Mouse (Mus musculus): ENCODE measurements at regions not wholly inside any gene's neighbourhood (a gene's known extent, or its start where the extent isn't known, plus 50 kb on each side); places are given as distances from the start of the nearest gene placed in this dataset.

DNA sequence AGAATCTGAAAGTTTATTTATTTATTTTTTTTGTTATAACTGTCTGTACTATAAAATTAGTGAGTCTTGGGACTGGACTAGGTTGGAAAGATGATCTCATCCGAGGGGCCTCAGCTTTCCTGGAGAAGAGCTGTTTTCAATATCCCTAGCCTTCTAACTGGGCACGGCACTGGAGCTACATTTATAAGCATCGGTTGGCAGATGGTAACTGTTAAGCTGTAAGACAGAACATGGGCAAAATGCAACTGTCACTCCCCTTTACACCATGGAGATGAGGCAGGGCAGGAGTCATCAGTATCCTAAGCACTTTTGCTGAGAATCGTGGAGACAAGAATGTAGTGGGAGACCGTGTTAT, 77.6 kb upstream of the Ubash3b start:
- Histone ChIP-seq H3K79me2 (ENCODE audit: control insufficient read depth, insufficient read depth) (no peaks in the 10 kb centered on the region), H3K36me3 (ENCODE audit: control insufficient read depth, insufficient read depth) (no peaks in the 10 kb centered on the region), H3K79me3 (ENCODE audit: low read depth) (no peaks in the 10 kb centered on the region), H3K27me3 (ENCODE audit: control insufficient read depth, insufficient read depth, insufficient read length) (no peaks in the 10 kb centered on the region), H3ac (ENCODE audit: control insufficient read depth, insufficient read length, low read depth) (no peak overlapping the region), H3K4me3 (ENCODE audit: insufficient read depth, poor library complexity, severe bottlenecking) (no peak overlapping the region)
- TF ChIP-seq MYOG (IDR thresholded peaks at IDR 0.05; ENCODE audit: control insufficient read depth, extremely low read depth, insufficient read length) = no peak
- no peak for TF ChIP-seq MYOD1 (IDR thresholded peaks at IDR 0.05; ENCODE audit: control insufficient read depth, insufficient read length, low read depth)
- TF ChIP-seq USF1 (IDR thresholded peaks at IDR 0.05; ENCODE audit: low read depth) = no peak
- no peak for TF ChIP-seq CEBPB (IDR thresholded peaks at IDR 0.05; ENCODE audit: low read depth)
- no peak for TF ChIP-seq FOSL1 (IDR thresholded peaks at IDR 0.05; ENCODE audit: insufficient read depth, low read length, poor library complexity, severe bottlenecking)
- no peak for TF ChIP-seq MAX (IDR thresholded peaks at IDR 0.05)
- TF ChIP-seq CTCF (IDR thresholded peaks at IDR 0.05; ENCODE audit: control insufficient read depth, insufficient read depth, insufficient read length) = no peak

DNA sequence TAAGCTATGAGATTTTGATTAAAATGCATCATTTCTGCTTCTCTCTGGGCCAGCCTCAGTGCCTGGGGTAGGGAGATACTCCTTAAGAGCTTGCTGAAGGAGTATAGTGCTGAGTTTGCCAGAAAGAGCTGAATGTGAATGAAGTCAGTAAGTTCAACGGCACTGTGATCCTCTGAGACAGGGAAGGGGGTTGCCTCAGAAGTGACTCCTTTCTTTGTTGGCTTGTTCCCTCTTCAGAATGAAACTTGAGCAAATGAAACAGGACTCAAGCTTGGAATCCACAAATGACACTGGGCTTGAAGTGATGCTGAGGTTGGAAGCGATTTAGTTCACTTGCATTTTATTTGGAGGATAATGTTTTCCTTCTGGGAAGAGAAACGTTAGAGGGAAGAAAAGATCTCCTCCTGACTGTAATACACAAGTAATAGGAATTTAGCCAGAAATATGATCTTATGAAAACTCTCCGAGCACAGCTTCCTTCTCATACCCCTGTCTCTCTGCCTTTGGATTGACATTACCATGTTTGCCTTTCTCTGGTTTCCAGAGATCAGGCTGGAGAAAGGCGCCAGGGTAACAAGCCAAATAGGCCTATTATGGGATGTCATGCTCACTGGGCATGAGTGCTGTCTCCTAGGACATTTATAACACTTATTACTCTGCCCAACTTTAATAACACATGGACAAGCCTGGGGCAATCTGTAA, 77.0 kb upstream of the Ubash3b start:
- H3K36me3 ChIP-seq (ENCODE audit: control insufficient read depth, insufficient read depth) = no peaks in the 10 kb centered on the region
- TF ChIP-seq USF1 (IDR thresholded peaks at IDR 0.05; ENCODE audit: low read depth) (no peak), MYOG (IDR thresholded peaks at IDR 0.05; ENCODE audit: control insufficient read depth, extremely low read depth, insufficient read length) (no peak), MYOD1 (IDR thresholded peaks at IDR 0.05; ENCODE audit: control insufficient read depth, insufficient read length, low read depth) (no peak), CTCF (IDR thresholded peaks at IDR 0.05; ENCODE audit: control insufficient read depth, insufficient read depth, insufficient read length) (no peak), CEBPB (IDR thresholded peaks at IDR 0.05; ENCODE audit: low read depth) (no peak), FOSL1 (IDR thresholded peaks at IDR 0.05; ENCODE audit: insufficient read depth, low read length, poor library complexity, severe bottlenecking) (no peak), MAX (IDR thresholded peaks at IDR 0.05) (no peak)
- H3K79me3 ChIP-seq (ENCODE audit: low read depth) = no peaks in the 10 kb centered on the region
- H3K4me3 ChIP-seq (ENCODE audit: insufficient read depth, poor library complexity, severe bottlenecking) = no peak overlapping the region
- H3K79me2 ChIP-seq (ENCODE audit: control insufficient read depth, insufficient read depth) = no peaks in the 10 kb centered on the region
- H3ac ChIP-seq (ENCODE audit: control insufficient read depth, insufficient read length, low read depth) = no peak overlapping the region
- H3K27me3 ChIP-seq (ENCODE audit: control insufficient read depth, insufficient read depth, insufficient read length) = no peaks in the 10 kb centered on the region

DNA sequence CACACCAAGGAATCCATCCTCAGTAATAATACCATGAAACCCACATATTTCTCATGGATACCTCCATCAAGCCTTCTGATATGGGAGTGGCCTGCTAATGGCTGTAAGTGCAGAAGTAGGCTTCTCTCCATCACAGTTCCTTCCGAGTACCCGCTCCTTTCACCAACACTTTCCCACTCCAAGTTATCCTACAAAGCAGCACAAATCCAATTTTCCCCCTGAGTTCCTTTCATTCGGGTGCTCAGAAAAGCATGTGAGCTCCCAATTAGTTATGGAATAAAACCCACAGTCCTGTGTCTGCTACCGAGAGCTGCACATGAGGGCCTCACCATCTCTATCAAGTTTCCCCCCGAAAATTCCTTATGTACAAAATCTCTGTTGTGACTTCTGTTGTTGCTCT, 75.8 kb upstream of the Ubash3b start:
- Histone ChIP-seq H3K27me3 (ENCODE audit: control insufficient read depth, insufficient read depth, insufficient read length) (no peaks in the 10 kb centered on the region), H3K79me3 (ENCODE audit: low read depth) (no peaks in the 10 kb centered on the region), H3K79me2 (ENCODE audit: control insufficient read depth, insufficient read depth) (no peaks in the 10 kb centered on the region), H3K4me3 (ENCODE audit: insufficient read depth, poor library complexity, severe bottlenecking) (no peak overlapping the region), H3ac (ENCODE audit: control insufficient read depth, insufficient read length, low read depth) (no peak overlapping the region), H3K36me3 (ENCODE audit: control insufficient read depth, insufficient read depth) (no peaks in the 10 kb centered on the region)
- no peak for TF ChIP-seq CEBPB (IDR thresholded peaks at IDR 0.05; ENCODE audit: low read depth)

DNA sequence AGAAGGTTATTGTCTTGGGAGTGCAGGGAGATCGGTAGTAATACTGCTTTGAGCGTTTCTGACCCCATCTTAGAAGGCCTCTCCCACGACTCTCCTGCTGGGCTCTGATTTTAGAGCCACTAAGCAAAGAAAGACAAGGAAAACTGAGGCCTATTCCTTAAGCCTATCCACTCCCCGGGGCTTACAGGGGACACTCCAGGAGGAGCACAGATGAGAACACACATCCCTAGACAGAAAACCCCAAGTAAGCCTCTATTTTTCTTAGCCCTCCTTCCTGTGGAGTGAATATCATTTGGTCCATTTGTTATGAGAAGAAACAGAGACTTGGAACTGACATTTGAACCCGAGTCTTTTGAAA, 67.7 kb upstream of the Ubash3b start:
- Histone ChIP-seq H3K79me3 (ENCODE audit: low read depth) (no peaks in the 10 kb centered on the region), H3K27me3 (ENCODE audit: control insufficient read depth, insufficient read depth, insufficient read length) (no peaks in the 10 kb centered on the region), H3ac (ENCODE audit: control insufficient read depth, insufficient read length, low read depth) (peak overlapping the region; percentile 46), H3K4me3 (ENCODE audit: insufficient read depth, poor library complexity, severe bottlenecking) (peak overlapping the region; percentile 11), H3K36me3 (ENCODE audit: control insufficient read depth, insufficient read depth) (no peaks in the 10 kb centered on the region), H3K79me2 (ENCODE audit: control insufficient read depth, insufficient read depth) (no peaks in the 10 kb centered on the region)
- no peak for TF ChIP-seq MYOG (IDR thresholded peaks at IDR 0.05; ENCODE audit: control insufficient read depth, extremely low read depth, insufficient read length)
- no peak for TF ChIP-seq CTCF (IDR thresholded peaks at IDR 0.05; ENCODE audit: control insufficient read depth, insufficient read depth, insufficient read length)

DNA sequence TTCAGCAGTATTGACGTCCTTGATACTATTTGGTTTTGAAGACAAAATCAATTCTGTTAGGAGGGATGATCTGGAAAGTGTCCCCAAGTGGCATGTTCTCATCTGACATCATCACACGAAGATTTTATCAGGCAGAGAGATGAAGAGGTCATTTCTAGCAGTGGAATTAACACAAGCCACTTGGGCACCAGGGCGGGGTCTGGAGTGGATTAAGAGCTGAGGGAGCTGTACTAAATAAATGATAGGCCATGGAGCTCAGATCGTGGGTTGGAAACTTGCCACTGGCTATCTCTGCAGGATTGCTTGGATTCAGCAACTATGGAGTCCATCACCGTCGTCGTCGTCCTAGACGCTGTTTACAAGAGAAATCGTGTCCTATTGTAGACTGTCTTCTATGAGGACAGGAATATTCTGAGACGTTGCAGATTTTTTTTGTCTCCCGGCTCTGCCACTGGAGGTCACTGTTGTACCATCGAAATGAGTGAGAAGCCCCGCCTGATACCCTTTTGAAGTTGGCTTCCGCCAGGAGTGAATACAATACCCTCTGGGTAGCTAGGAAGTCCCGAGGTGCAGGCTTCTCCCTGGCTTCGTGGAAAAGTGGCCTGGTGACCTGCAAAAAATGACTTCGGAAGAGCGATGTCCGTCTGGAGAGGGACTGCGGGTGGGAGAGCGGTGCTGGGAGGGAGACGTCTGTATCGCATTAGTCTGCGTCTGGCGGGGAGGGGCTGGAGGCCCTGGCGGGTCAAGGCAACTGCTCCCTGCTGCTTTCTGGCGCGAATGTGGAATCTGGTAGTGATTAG, 67.1 kb upstream of the Ubash3b start:
- H3K4me3 ChIP-seq (ENCODE audit: insufficient read depth, poor library complexity, severe bottlenecking) = peak overlapping the region; percentile 11
- no peaks in the 10 kb centered on the region for H3K36me3 ChIP-seq (ENCODE audit: control insufficient read depth, insufficient read depth)
- H3K27me3 ChIP-seq (ENCODE audit: control insufficient read depth, insufficient read depth, insufficient read length) = no peaks in the 10 kb centered on the region
- H3ac ChIP-seq (ENCODE audit: control insufficient read depth, insufficient read length, low read depth) = peak overlapping the region; percentile 46
- no peaks in the 10 kb centered on the region for H3K79me2 ChIP-seq (ENCODE audit: control insufficient read depth, insufficient read depth)
- TF ChIP-seq MYOG (IDR thresholded peaks at IDR 0.05; ENCODE audit: control insufficient read depth, extremely low read depth, insufficient read length) (no peak), CTCF (IDR thresholded peaks at IDR 0.05; ENCODE audit: control insufficient read depth, insufficient read depth, insufficient read length) (peak; percentile 32), MAX (IDR thresholded peaks at IDR 0.05) (no peak), USF1 (IDR thresholded peaks at IDR 0.05; ENCODE audit: low read depth) (no peak), CEBPB (IDR thresholded peaks at IDR 0.05; ENCODE audit: low read depth) (no peak), FOSL1 (IDR thresholded peaks at IDR 0.05; ENCODE audit: insufficient read depth, low read length, poor library complexity, severe bottlenecking) (no peak), MYOD1 (IDR thresholded peaks at IDR 0.05; ENCODE audit: control insufficient read depth, insufficient read length, low read depth) (no peak)
- no peaks in the 10 kb centered on the region for H3K79me3 ChIP-seq (ENCODE audit: low read depth)

DNA sequence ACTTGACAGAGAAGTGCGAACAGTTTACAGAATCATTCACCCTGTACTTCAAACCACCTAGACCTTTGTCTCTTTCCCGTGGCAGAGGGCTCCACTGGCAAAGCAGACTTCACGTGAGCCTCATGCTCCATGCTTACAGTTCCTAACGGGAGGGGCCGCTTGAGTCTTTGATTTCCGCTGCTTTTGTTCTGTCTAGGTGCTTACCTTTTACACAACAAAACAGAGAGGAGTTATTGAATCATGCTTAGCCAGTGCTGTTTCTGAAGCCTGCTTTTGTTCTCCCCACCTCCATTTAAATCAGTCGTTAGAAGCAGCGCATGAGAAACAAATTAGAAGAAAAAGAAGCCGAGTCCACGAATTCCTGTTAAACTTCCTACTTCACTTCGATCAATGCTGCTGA, 61.9 kb upstream of the Ubash3b start:
- Histone ChIP-seq H3K79me3 (ENCODE audit: low read depth) (no peaks in the 10 kb centered on the region), H3K27me3 (ENCODE audit: control insufficient read depth, insufficient read depth, insufficient read length) (no peaks in the 10 kb centered on the region), H3K79me2 (ENCODE audit: control insufficient read depth, insufficient read depth) (no peaks in the 10 kb centered on the region), H3K36me3 (ENCODE audit: control insufficient read depth, insufficient read depth) (no peaks in the 10 kb centered on the region), H3ac (ENCODE audit: control insufficient read depth, insufficient read length, low read depth) (no peak overlapping the region), H3K4me3 (ENCODE audit: insufficient read depth, poor library complexity, severe bottlenecking) (no peak overlapping the region)
- TF ChIP-seq FOSL1 (IDR thresholded peaks at IDR 0.05; ENCODE audit: insufficient read depth, low read length, poor library complexity, severe bottlenecking) = no peak
- no peak for TF ChIP-seq MYOG (IDR thresholded peaks at IDR 0.05; ENCODE audit: control insufficient read depth, extremely low read depth, insufficient read length)
- no peak for TF ChIP-seq CTCF (IDR thresholded peaks at IDR 0.05; ENCODE audit: control insufficient read depth, insufficient read depth, insufficient read length)
- TF ChIP-seq MAX (IDR thresholded peaks at IDR 0.05) = no peak

All from C2C12 (cell line).